Mouse (Mus musculus) small intestine, adult 10 weeks (tissue): Measurements from ENCODE around the gene Wdr54. TPM values are rescaled to one million over a fixed set of nuclear protein-coding genes. Genes with fewer than 3 reads are reported as not detected.

ENCODE experiments used
- polyA plus RNA-seq: library from polyadenylated mRNA; stranded (reverse); fragments of 350-450 nt; fragmentation: Illumina TruSeq; extraction: RNeasy Lipid Tissue Mini Kit (QIAGEN cat#74804); gene quantifications from one replicate; pipeline ENCODE4 v1.2.3, GENCODE M21; 2014; ENCODE audit warnings: low replicate concordance

The Wdr54 gene
- not detected for polyA plus RNA-seq

DNA sequence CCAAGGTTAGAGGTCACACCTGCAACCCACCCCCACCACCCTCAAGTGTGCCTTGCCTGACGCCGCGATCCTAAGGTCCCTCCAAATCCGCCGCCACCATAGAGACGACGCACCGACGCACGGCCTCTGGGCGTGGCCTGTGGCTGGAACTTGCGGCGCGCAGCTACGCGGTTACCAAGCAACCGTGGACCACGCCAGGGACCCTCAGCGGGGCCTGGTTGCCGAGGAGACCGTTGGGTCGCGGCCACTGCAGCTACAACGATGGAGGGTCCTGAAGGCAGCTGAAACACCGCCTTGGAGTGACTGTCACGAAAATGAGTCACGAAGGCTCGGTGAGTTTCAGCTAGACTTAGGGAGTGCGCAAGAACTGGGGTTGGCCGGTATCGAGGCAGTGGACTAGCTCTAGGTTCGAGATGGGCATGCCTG, at the start of gene Wdr54, which contains the start of gene 1700003E16Rik:
Gene Wdr54 (minus strand): TSS at position 139 of the 426 bp plus-strand sequence.
Gene 1700003E16Rik (plus strand): TSS at position 146 of the 426 bp plus-strand sequence.

DNA sequence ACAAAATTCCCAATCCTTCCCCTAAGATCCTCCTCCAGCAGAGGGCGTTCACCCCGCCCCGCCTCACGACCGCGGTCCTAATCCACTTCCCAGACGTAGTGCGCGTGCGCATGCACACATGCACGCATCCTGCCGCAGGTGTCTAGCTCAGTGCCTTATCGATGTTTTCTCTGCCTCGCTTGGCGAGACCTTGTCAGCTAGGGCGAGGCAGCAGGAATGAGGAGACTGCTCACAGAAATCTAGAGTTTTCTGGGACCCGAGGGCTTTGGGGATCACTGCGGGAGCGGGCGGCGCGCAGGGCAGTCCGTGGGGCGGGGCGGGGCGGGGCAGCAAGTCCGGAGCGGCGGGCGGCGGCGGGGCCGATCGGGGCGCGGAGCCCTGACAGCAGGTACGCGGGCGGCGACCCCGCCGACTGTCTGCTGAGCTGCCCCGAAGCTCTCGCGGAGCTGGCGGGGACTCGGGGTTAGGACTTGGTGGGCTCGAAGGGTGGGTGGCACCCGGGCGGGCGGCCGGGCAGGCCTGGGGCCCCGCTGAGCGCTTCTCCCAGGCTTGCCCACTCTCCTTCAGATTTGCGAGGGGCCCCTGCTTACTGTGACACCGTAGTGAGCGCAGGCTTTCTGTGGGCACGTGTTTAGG, 9.5 kb upstream of the Wdr54 start, which contains the start of gene Dctn1:
Gene Dctn1 (plus strand): TSS at position 314 of the 636 bp plus-strand sequence.

DNA sequence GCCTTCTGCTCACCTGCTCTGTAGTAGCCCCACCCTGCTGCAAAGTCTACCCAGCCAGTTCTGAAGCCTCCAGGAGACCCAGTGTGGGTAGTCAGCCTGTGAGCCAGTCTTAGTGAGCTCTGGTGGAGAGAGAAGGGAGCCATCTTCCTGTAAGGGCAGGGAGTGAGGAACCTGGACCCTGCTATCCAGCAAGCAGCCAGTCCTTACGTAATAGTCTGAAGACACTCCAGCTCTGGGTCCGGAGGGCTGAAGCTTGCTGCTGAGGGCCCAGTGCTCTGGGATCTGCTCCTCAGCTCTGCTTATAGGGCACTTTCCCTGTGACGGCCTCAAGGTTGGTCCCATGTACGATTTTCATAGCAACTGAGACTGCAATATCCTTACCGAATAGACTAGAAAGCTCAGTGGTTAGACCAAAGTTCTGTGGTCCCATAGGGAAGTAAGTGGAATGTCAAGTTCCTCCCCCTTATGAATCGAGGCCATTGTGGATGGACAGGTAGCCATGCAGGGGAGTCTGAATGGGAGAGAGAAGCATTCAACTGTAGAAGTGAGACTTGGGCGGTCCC, 21.2 kb downstream of the Wdr54 start, which contains the start of gene Rtkn:
Gene Rtkn (plus strand): TSS at position 513 of the 563 bp plus-strand sequence.

DNA sequence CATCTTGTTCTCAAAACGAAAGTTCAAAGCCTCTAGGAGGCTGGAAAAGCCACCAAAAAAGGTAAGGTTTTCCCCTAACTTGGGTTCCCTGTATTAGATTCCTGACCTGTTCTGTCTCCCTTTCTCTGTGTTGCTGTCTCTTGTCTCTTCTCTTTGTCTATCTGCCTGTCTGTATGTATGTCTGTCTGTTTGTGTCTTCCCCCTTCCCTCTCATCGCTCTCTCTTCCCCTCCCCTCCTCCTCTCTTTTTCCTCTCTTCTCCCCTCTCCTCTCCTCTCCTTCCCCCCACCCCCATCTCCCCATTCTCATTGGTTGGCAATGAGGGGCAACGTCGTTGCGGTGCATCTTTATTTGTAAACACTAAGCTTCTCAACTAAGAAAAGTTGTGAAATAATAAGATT, 30.9 kb downstream of the Wdr54 start, which contains the start of gene Ino80b:
Gene Ino80b (minus strand): TSS at position 101 of the 400 bp plus-strand sequence.

DNA sequence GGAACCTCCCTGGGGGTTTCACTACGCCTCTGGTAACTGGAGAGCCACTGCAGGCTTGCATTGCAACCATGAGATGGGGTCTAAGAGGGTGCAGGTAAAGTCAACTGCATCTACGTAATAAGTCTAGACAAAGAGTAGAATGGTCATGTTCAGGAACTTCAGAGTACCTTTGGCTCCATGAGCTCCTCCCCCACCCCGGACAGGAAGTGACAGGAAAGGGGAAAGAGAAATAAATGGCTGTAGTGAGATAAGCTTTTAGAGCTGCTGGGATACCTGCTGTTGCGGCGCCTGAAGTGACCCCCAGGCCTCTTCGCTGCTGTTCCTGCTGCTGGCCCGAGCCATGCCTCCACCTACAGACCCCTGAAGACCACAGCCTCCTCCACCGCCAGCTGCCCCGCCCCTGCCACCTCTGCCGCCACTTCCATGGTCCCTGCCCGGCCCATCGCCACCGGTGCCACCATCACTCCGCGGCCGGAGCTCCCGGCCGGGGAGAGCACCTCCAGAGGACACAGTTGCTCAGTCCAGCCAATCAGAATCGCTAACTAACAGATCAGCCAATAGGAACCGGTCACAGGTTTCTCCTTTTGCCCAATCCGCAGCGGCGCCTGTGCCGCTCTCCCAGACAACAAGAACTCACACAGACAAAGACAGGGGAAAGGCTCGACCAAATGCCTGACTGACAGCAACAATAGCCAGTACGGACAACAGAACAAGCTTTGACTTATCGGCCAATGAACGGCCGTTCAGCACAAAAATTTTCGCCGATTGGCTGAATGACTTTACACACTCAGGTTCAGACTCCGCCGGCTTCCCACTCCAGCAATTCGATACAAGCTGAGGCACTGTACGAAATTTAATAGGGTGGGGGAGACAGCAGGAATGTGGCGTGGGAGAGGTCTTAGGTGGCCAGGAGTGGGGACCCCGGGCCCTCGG, 35.0 kb downstream of the Wdr54 start, which contains the start of gene Wbp1:
Gene Wbp1 (minus strand): TSS at position 630 of the 933 bp plus-strand sequence.

DNA sequence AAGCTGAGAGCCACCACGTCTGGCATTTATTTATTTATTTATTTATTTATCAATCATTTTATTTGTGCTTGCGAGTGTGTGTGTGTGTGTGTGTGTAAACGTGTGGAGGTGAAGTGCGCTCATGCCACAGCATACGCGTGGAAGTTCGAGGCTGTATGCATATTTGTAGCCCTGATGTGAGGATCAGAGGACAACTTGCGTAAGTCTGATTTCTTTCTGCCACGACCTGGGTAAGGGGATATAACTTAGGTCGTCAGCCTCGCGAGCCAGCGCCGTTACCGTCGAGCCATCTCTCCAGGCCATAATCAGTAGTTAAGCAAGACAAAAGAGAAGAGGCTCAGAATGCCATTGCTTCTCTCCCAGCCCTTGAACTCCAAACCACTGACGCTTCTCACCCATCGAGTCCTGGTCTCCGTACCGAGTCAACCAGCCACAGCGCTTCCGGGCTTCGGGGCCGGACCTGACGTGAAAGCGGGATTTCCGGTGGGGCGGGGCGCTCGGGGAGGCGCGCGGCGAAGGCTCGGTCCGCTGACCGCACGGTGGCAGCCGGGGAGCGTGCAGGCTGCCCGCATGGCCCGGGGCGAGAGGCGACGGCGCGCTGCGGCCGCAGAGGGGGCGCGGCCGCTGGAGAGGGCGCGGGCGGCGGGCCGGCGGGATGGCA, 41.1 kb downstream of the Wdr54 start, which contains the start of gene Mogs:
Gene Mogs (plus strand): TSS at position 486 of the 661 bp plus-strand sequence.

DNA sequence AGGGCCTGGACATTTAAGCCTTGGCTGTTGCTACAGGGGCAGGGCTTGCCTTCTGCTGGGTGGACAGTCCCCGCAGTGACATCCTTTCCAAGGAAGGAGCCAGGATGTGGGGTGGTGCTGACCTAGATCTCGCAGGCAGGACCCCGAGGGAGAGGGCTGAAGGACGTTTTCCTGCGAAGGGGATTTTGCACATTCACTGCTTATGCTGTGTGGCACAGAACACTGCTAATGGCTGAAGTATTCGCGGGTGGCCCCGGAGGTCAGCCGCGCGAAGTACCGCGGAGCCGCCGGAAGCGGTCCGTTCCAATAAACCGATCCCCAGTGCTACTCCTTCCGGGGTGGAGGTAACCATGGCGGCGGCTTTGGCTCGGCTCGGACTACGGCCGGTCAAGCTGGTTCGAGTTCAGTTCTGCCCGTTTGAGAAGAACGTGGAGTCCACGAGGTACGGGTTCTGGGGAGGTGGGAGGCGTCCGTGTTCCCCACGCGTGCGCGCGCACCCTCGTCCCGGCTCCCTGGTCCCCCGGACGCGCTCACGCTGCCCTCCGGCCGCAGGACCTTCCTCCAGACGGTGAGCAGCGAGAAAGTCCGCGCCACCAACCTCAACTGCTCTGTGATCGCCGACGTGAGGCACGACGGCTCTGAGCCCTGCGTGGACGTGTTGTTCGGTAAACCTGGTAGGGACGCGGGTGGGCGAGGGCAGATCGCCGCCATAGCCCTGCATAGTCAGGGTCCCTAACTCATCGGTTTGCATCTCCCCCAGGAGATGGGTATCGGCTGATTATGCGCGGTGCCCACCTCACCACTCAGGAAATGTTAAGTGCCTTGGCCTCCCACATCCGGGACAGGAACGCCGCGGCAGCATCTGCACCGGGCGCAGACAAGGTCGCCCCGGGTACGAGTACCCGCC, 47.2 kb downstream of the Wdr54 start, which contains the start of gene Mrpl53:
Gene Mrpl53 (plus strand): TSS at position 279 of the 907 bp plus-strand sequence.

DNA sequence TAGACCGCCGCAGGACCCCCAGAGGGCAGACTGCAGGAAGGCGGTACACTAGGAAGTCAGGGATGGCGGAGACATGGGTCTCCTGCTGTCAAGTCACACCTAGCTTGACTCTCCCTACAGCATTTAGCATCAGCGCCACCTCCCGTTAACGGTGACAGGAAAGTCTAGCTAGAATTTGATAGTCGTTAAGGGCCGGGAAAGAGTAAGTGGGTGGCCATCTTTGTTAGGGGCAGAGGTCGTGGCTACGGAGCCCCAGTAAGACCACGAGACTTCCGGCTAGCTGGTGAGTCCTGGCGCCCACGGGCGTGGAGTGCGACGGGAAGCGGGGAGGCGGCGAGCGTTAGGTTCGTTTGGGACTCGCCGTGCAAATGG, 54.9 kb downstream of the Wdr54 start, which contains the start of the genes Ccdc142 and Gm42688:
Gene Ccdc142 (plus strand): TSS at position 286 of the 372 bp plus-strand sequence.
Gene Gm42688 (plus strand): TSS at position 302 of the 372 bp plus-strand sequence.

Other genes with a start within 250 kb of the Wdr54 start
- gene Sema4f, start 216.6 kb downstream of the Wdr54 start, polyA plus RNA-seq = 0.11 TPM
- not detected for gene M1ap, start 209.5 kb downstream of the Wdr54 start, polyA plus RNA-seq
- gene Dok1, start 122.9 kb downstream of the Wdr54 start, polyA plus RNA-seq = not detected
- gene Loxl3, start 122.2 kb downstream of the Wdr54 start, polyA plus RNA-seq = 0.45 TPM
- gene Aup1, start 101.9 kb downstream of the Wdr54 start, polyA plus RNA-seq = 11.1 TPM
- 2.1 TPM for gene Htra2, start 101.1 kb downstream of the Wdr54 start, polyA plus RNA-seq
- gene Dqx1, start 98.6 kb downstream of the Wdr54 start, polyA plus RNA-seq = 1.6 TPM
- not detected for gene Tlx2, start 86.1 kb downstream of the Wdr54 start, polyA plus RNA-seq
- gene Pcgf1, start 78.5 kb downstream of the Wdr54 start, polyA plus RNA-seq = 1.4 TPM
- not detected for gene Lbx2, start 70.0 kb downstream of the Wdr54 start, polyA plus RNA-seq
- gene Ccdc142, start 54.8 kb downstream of the Wdr54 start, polyA plus RNA-seq = not detected
- 2.8 TPM for gene Gm42688, start 54.8 kb downstream of the Wdr54 start, polyA plus RNA-seq
- gene Mrpl53, start 47.4 kb downstream of the Wdr54 start, polyA plus RNA-seq = 26.2 TPM
- gene Mogs, start 40.9 kb downstream of the Wdr54 start, polyA plus RNA-seq = 1.9 TPM
- gene Wbp1, start 34.8 kb downstream of the Wdr54 start, polyA plus RNA-seq = 8.2 TPM
- gene Ino80b, start 31.0 kb downstream of the Wdr54 start, polyA plus RNA-seq = not detected
- gene Rtkn, start 20.9 kb downstream of the Wdr54 start, polyA plus RNA-seq = not detected
- not detected for gene 1700003E16Rik, start within 50 bp of the Wdr54 start, polyA plus RNA-seq
- 9.4 TPM for gene Dctn1, start 9.5 kb upstream of the Wdr54 start, polyA plus RNA-seq
- 11.4 TPM for gene Slc4a5, start 63.4 kb upstream of the Wdr54 start, polyA plus RNA-seq
- gene Mthfd2, start 169.5 kb upstream of the Wdr54 start, polyA plus RNA-seq = 5.8 TPM
- 150 TPM for gene Mob1a, start 169.6 kb upstream of the Wdr54 start, polyA plus RNA-seq
- 40.9 TPM for gene Bola3, start 192.8 kb upstream of the Wdr54 start, polyA plus RNA-seq